Mouse (Mus musculus) gastrocnemius, postnatal 36 days (tissue): Measurements from ENCODE around the gene D6Wsu163e. TPM values are rescaled to one million over a fixed set of nuclear protein-coding genes. Genes with fewer than 3 reads are reported as not detected.

Source experiments
- DNase-seq, 2 experiments: peaks; one replicate each; pipeline ENCODE4 v3.0.0; 2022
- intact Hi-C: fragments of 180-260 bp; cut with DNase I; formaldehyde crosslinking; loops from one replicate; pipeline ENCODE4 v1.15.1; 2025
- long read RNA-seq, 2 experiments: library from polyadenylated mRNA; stranded (forward); transcript quantifications; one replicate each; pipeline ENCODE4 v2.0.0; 2021
- total RNA-seq, 2 experiments: library from RNA; stranded (reverse); gene quantifications; 2 replicates each; pipeline ENCODE4 v1.2.3; 2021

The D6Wsu163e gene
- total RNA-seq = 1 to 10 TPM; 6.3 to 8.4 TPM
- long read RNA-seq, experiment 1, transcript D6Wsu163e-201 (14 exons, 2,501 nt) = major isoform, 7 of 15 reads
- long read RNA-seq, experiment 1, partial matches to known transcripts = 0 of 15 reads
- long read RNA-seq, experiment 1, other reads (novel, unspliced or antisense) = 8 of 15 reads
- long read RNA-seq, experiment 2, partial matches to known transcripts = 1 of 7 reads
- long read RNA-seq, experiment 2, other reads (novel, unspliced or antisense) = 4 of 7 reads

GRCm38 (mm10) chr6:126939487-126940171, at the start of gene D6Wsu163e, which contains the start of gene Rad51ap1:
Gene D6Wsu163e (plus strand): TSS chr6:126939962.
Gene Rad51ap1 (minus strand): TSS chr6:126939587.
- DNase-seq = peak; percentile 87 to 91
- intact Hi-C loops = loop anchor here (5.0 to 10.0 kb wide), 2 partner anchors 92 to 515 kb away; partner anchors contain the start of gene Ndufa9

- intact Hi-C loops = no loop called here
- no peak for DNase-seq
Observed at GRCm38 (mm10) chr6:126907378-126907777, 32.4 kb upstream of the D6Wsu163e start.

- no peak for DNase-seq
- intact Hi-C loops = no loop called here
Observed at GRCm38 (mm10) chr6:126907876-126908275, 31.9 kb upstream of the D6Wsu163e start.

- no peak for DNase-seq
- intact Hi-C loops = no loop called here
Observed at GRCm38 (mm10) chr6:126910727-126911126, 29.0 kb upstream of the D6Wsu163e start.

- DNase-seq = no peak
- intact Hi-C loops = no loop called here
Observed at GRCm38 (mm10) chr6:126914928-126915327, 24.8 kb upstream of the D6Wsu163e start.

- intact Hi-C loops = no loop called here
Observed at GRCm38 (mm10) chr6:126921111-126921881, 18.5 kb upstream of the D6Wsu163e start, which contains the start of gene Dyrk4. Gene Dyrk4 (minus strand): TSS chr6:126921839.

GRCm38 (mm10) chr6:126932896-126933295, 6.9 kb upstream of the D6Wsu163e start:
- DNase-seq = no peak
- intact Hi-C loops = no loop called here

More at GRCm38 (mm10) chr6:126921111-126921881, 18.5 kb upstream of the D6Wsu163e start, which contains the start of gene Dyrk4:
- DNase-seq = peak in 1 of 2 experiments; percentile 22

GRCm38 (mm10) chr6:126938047-126938446, 1.7 kb upstream of the D6Wsu163e start:
- no peak for DNase-seq
- intact Hi-C loops = loop anchor here (5.0 kb wide), 1 partner anchor 91 kb away; the partner anchor contains the start of gene Ndufa9

- intact Hi-C loops = loop anchor here (5.0 kb wide), 1 partner anchor 92 kb away; the partner anchor contains the start of gene Ndufa9
Observed at GRCm38 (mm10) chr6:126938853-126939486, 792 bp upstream of the D6Wsu163e start.

GRCm38 (mm10) chr6:126940451-126940850, 689 bp downstream of the D6Wsu163e start:
- DNase-seq = no peak
- intact Hi-C loops = loop anchor here (10.0 kb wide), 1 partner anchor 514 kb away; no protein-coding TSS in a partner anchor

More at GRCm38 (mm10) chr6:126938853-126939486, 792 bp upstream of the D6Wsu163e start:
- no peak for DNase-seq

- no peak for DNase-seq
- intact Hi-C loops = loop anchor here (10.0 kb wide), 1 partner anchor 506 kb away; no protein-coding TSS in a partner anchor
Observed at GRCm38 (mm10) chr6:126948336-126948735, 8.6 kb downstream of the D6Wsu163e start.

GRCm38 (mm10) chr6:126955734-126956133, 16.0 kb downstream of the D6Wsu163e start:
- intact Hi-C loops = loop anchor here (5.0 kb wide), 1 partner anchor 167 kb away; no protein-coding TSS in a partner anchor
- DNase-seq = peak; percentile 42 to 62

- DNase-seq = no peak
- intact Hi-C loops = no loop called here
Observed at GRCm38 (mm10) chr6:126961371-126962018, 21.7 kb downstream of the D6Wsu163e start.

- intact Hi-C loops = no loop called here
- DNase-seq = no peak
Observed at GRCm38 (mm10) chr6:126962709-126963108, 22.9 kb downstream of the D6Wsu163e start.

GRCm38 (mm10) chr6:126963426-126963825, 23.7 kb downstream of the D6Wsu163e start:
- DNase-seq = no peak

GRCm38 (mm10) chr6:126966241-126967026, 26.7 kb downstream of the D6Wsu163e start:
- intact Hi-C loops = loop anchor here (5.0 kb wide), 1 partner anchor 51 kb away; the partner anchor contains the start of gene Fgf6
- DNase-seq = no peak

More at GRCm38 (mm10) chr6:126963426-126963825, 23.7 kb downstream of the D6Wsu163e start:
- intact Hi-C loops = no loop called here

GRCm38 (mm10) chr6:126981539-126982234, 41.9 kb downstream of the D6Wsu163e start:
- DNase-seq = no peak
- intact Hi-C loops = no loop called here

- DNase-seq = no peak
- intact Hi-C loops = no loop called here
Observed at GRCm38 (mm10) chr6:126993676-126994075, 53.9 kb downstream of the D6Wsu163e start.
